Mouse (Mus musculus): ENCODE data around the gene Gipc3.

The Gipc3 gene

DNA sequence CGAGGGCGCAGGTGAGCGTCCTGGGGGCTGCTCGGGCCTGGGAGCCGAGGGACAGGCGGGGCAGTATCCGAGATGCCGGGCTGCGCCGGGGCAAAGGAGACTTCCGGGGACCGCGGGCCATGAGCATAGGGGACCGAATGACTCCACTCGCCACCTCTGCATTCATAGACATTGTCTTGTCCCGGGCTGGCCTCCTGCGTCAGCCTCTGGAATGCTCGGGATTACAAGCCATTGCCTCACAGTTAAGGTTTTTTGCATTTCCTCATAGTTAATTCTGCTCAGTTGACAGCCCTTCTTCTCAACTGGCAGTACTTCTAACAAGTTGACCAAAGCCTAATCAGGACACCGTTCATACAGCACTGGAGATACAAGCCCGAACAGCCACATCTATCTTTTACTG, 21.6 kb downstream of the Gipc3 start:
- DNase-seq (ENCODE audit: low read depth, low spot score), result no peak

DNA sequence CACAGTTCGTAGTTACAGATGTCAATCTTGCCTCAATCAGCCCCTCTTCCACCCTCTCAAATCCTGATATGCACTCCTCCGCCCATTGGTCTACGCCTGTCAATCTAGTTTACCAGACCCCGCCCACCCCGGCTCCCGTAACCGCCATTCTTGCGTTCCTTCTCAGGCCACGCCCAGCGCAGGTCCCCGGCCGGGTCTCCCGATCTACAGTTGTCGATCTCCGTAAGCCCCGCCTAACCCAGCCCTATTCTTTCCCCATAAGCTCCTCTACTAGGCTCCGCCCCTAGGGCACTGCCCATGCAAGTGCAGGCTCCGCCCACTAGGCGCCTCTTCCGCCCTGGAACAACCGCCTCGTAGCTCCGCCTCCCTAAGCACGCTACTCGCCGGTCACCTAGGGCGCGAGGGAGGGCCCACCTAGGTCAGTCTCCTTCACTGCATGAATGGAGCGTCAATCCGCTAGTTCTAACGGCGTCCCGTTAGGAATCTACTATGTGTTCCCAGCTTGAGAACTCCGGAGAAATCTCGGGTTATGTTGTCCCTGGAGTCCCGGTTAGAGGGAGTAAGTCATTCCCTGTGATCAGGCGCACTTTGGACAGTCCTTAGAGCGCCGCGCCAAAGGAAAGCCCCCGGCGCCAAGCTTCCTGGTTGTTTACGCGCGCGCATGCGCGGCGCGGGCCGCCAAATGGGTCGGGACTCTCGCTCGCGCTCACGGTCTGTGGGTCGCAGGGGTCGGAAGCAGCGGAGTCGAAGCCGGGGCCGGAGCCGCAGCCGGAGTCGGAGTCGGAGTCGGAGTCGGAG, 22.3 kb downstream of the Gipc3 start, which contains the start of gene Cactin:
TSS of gene Cactin (plus strand) at position 554 of the 798 bp plus-strand sequence.
- DNase-seq (ENCODE audit: low read depth, low spot score), result peak; percentile 100

DNA sequence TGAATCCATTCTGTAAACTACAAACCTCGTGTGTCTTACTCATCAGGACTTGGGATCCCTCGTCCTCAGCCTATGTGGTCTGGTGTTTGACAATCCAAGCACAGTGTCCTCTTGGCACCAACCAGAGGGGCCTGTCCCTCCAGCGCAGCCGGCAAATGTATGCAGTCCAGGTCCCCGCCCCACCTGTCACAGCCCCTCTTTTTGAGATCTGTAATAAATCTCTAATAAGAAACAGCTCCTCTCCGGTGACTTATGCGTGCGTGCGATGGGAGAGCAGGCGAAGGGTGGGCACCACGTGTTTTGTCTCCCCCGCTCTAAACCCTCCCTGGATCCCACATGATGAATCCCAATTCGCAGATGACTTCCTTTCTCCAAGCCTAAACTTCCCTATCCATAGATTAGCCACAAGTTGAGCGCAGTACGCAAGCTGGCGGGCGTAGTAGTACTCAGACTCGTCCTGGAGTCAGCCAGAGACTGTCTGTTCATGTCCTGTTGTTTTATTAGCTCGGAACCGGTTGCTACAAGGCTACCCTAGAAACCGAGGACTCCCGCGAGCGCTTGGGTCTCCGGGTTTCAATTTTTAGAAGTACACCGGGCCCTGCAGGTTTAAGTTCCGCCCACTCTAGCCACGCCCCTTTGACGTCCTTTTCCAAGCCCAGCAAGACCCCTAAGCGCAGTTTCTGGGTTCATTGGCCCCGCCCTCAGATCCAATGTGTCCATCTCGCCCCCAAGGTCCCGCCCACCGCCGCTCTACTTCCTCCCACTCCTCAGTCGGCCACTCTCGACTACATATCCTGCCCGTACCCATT, 23.1 kb downstream of the Gipc3 start:
- DNase-seq (ENCODE audit: low read depth, low spot score), result peak; percentile 100

DNA sequence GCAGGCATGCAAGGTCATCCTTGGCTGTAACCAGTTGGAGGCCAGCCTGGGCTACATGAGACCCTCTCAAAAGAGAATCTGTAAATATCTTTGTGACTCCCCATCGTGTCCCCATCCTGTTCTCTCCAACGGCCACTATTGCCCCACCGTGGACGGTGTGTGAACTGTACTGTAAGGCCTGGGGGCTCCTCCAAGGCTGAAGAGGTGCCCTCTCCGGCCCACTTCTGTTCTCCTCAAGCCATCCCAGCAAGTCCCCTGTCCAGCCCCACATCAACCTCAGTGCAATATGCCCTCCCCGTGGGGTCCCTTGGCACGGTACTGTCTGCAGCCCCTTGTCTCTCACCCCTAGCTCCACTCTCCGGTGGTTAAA, 23.8 kb downstream of the Gipc3 start:
- peak; percentile 62 for DNase-seq (ENCODE audit: low read depth, low spot score)

DNA sequence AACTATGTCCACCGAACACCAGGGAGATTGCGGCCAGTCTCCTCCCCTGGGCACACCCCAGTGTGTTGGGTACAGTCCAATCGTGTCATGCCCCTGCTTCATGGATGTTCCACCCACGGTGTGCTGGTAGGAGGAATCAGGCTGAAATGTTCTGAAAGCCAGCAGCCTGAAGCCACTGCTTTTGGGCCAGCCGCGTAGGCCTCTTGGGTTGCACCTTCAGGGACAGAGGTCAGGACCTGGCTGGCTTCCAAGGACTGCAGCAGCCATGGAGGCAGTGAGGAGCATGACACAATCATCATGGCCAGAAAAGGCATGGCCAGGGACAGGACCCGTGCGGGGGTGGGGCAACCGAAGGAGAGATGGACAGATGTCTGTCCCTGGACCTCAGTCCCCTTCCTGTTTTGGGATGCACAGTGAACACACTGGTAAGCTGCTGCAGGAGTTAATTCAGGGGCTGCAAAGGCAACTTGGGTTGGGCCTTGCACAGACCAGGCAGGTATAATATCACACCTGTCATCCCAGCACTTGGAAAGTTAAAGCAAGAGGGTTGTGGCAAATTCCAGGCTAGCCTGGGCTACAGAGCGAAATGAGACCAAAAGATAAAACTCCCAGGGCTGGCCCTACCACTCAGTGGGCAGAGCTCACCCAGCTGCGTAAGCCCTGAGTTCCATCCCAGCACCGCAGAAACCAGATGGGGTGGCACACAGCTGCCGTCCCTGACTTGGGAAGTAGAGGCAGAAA, 24.3 kb downstream of the Gipc3 start:
- DNase-seq (ENCODE audit: low read depth, low spot score), result no peak

DNA sequence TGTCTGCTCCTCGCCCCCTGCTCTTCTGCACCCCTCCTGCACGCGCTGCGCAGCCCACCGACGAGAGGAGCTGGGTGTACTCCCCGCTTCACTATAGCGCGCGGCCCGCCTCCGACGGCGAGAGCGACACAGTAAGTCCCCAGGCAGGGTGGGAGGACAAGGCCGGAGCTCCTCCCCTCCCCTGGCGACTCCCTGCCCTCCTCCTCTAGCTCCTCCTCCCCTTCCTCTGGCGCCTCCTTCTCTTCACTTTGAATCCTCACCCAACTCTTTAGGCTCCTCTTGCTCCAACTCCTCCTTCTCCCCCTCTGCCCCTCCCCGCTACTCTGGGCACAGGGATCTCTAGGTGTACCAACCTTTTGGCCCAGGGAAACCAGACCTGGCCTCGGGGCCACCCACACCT, 25.8 kb downstream of the Gipc3 start:
- DNase-seq (ENCODE audit: low read depth, low spot score), result no peak

DNA sequence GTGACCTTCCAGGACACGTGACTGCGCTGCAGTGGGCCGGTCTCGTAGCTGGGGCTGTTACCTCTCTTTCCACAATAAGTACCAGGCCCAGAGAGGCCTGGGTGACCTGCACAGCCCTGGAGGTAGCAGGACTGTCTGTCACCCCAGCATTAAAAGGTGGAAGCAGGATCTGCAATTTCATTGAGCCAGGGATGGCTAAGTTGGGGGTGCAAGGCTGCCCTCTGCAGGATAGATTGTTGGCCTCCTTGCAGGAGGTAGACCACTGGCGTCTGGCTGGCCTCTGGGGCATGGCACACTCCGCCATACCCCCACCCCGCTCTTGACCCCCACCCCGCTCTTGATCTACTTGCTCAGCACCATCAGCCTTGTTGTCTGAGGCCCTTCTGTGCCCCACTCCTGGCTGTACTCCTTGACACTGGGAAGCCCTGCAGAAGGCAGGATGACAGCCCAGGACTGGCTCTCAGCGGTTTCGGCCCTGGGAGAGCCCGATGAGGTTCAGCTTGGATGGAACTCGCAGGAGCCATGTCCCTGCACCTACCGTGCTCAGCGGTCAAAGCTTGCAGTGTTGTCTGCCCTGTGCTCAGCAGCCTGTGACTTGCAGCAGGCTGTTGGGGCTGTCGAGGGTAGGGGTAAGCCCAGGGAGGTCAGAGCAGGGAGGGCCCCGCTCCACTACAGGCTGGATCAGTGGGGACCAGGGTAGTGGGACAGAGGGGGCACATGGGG, 26.6 kb downstream of the Gipc3 start:
- peak; percentile 46 for DNase-seq (ENCODE audit: low read depth, low spot score)

DNA sequence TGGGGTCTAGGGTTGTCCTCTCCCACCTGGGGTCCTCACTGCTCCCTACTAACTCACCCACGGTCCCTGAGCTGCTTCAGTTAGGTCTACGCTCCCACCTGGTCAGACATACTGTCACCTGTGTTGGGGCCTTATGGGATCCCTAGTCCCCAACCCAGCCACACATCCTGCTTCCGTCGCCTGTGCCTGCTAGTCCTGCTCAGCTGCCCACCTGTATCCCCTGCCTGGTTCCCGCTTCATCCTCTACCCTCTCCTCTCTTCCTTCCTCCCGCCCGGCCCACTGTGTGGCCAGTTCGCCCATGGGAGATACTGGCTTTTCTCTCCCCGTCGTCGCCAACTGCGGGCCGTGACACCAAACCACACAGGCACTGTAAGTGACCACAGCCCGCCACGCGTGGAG, 27.5 kb downstream of the Gipc3 start:
- no peak for DNase-seq (ENCODE audit: low read depth, low spot score)

DNA sequence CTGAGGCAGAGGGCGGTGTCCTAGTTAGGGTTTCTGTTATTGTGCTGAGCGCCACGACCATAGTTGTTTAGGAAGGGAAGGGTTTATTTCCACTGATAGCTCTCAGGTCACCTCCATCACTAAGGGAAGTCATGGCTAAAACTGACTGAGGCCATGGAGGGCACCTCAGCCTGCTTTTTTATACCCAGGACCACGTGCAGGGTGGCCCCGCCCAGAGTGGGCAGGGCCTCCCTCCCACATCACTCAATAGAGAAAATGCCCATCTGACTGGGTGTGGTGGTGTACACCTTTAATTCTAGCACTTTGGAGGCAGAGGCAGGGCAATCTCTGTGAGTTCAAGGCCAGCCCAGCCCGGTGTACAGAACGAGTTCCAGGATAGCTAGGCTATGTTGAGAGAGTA, 28.9 kb downstream of the Gipc3 start:
- no peak for DNase-seq (ENCODE audit: low read depth, low spot score)

DNA sequence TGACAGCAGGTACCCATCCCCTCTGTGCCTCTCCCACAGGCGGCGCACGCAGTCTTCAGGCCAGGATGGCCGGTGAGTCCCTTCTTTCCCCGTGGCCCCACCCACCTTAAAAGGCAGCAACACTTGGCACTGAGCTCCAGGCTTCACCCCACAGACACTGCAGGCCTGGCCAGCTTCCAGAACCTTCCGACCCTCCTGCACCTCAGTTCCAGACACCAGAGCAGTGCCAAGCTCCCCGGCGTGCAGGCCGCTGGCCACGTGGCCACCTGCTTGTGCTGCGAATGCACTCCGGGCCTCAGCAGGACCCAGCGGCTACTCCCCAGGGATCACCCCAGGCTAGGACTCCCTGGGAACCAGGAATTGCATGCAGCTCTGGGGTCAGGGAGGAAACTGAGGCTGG, 29.5 kb downstream of the Gipc3 start:
- DNase-seq (ENCODE audit: low read depth, low spot score), result no peak

DNA sequence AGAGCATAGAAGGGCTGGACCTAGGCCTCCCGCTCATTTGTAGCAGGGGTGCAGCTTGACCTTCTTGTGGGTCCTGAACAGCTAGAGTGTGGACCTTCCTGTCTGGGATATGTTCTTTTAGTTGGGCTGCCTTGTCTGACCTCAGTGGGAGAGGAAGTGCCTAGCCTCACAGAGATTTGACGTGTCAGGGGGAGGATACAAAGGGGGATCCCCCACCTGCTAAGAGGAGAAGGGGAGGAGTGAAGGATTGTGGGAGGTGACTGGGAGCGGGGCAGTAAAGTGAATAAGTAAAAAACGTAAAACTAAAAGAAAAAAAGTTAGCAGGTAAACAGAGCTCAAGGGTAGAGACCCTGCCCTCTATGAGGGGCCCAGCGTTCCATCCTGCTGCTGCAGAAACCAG, 33.5 kb downstream of the Gipc3 start:
- no peak for DNase-seq (ENCODE audit: low read depth, low spot score)

DNA sequence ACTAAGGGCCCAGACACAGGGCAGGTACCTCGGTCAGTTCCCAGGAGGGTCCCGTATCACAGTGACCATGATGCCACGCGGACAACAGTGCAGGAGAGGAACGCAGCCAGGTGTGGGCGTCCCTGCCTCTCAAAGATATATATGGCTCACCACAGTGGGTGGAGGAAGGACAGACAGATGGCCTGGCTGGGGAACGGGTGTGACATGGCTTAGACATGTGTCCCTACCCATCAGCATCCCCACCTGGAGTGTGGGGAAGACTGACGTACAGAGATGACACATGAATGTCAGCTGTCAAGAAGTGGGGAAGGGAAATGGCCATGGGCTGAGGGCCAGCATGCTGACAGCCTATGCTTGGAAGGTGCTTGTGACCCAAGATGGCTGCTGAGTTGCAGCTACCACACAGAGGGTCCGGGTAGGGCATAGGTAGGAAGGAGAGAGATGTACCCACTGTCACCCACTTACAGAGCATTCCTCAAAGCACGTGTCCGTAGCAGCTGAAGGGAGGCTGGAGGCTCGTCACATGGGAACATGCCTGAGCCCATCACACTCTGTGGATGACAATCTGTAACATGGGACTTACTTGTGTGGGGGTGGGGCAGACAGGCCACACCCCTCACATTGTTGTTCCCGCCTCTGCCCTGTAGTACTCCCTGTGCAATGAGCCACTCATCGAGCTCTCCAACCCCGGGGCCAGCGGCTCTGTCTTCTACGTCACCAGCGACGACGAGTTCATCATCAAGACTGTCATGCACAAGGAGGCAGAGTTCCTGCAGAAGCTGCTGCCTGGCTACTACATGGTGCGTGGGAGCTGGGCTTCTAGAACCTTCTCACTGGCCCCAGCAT, 36.0 kb downstream of the Gipc3 start:
- DNase-seq (ENCODE audit: low read depth, low spot score), result no peak

DNA sequence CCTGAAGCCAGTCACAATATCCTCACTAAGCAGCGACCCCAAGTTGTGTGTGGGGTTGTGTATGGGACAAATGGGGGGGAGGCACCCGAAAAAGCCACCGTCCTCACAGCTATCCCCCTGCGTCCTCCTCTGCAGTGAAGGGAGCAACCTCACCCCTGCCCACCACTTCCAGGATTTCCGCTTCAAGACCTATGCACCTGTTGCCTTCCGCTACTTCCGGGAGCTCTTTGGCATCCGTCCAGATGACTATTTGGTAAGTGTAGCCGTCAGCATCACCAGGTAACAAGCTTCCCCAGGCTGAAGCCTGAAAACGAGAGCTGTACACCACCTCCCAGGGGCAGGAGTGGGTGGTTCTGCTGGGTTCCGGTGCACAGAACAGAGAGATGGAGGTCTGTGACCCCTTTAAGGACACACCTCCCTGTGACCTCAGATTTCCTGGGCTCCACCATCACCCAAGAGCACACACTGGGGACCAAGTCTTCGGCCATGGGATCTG, 36.8 kb downstream of the Gipc3 start:
- no peak for DNase-seq (ENCODE audit: low read depth, low spot score)

DNA sequence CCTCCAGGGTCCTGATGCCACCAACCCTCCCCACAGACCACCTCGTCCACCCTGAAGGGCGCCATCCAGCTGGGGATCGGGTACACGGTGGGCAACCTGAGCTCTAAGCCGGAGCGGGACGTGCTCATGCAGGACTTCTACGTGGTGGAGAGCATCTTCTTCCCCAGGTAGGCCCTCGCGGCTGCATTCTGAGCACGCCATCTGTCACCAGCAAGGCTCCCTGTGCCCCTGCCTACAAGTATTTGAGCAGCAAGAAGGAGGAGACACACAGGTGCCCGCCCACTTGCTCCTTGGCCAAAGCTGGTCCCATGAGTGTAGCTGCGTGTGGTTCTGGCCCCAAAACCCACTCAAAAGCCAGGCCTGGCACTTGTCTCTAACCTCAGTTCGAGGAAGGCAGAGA, 37.4 kb downstream of the Gipc3 start:
- DNase-seq (ENCODE audit: low read depth, low spot score), result no peak

DNA sequence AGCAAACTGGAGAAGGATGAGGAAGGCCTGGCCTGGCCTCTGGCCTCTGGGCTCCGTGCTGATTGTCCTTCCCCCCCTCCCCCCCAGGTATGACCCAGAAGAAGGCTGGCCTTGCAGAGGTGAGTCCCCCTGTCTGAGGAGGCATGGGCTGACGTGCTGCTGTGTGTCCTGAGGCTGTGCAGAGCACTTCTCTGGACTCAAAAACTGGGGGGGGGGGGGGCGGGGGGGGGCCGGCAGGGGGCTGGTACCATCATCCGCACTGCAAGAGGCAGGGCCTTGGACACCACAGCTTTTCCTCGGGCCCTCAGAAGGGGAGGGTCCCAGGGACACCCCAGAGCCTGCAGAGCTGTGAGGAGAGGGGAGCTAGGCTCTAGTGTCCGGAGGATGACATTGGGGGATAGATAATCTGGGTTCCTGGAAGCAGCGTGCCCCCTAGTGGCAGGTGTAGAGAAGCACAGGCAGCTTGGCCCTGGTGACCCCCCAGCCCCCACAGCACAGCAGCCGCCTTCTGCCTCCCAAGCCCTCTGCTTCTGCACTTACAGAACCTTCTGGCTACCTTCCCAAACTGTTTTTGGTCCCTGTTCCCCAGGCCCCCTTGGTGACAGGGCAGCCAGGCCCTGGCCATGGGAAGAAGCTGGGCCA, 38.3 kb downstream of the Gipc3 start:
- peak; percentile 71 for DNase-seq (ENCODE audit: low read depth, low spot score)

DNA sequence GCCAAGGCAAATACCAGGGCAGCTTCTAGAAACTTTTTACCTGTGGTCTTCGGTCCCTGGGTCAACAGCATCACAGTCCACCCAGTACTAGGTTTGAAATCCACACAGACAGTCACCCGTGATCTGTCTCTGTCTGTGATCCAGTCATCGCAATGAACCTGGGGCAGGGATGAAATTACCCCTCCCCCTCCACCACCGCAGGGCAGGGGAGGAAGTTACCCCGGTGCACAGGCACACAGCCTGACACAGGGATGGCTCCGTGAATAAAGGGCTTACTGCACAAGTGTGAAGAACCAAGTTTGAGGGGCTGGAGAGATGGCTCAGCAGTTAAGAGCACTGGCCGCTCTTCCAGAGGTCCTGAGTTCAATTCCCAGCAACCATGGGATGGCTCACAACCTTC, 39.3 kb downstream of the Gipc3 start:
- peak; percentile 45 for DNase-seq (ENCODE audit: low read depth, low spot score)

DNA sequence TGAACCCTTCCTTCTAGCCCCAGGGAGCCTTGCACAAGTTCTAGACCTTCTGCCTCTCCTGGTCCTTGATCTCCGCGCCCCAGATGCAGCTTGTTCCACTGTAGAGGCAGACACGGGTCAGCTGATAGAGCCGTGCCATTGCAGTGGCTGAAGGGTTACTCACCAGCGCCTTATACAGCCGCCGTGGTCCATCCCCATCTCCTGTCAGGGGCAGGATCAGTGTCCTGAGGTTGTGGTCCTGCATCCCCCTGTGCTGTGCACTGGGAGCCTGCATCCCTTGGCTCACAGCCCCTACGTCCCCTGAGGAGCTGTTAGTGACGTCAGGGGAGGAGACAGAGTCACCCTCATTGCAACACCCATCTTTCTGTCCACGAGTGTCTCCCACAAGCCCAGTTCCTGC, 39.8 kb downstream of the Gipc3 start:
- DNase-seq (ENCODE audit: low read depth, low spot score), result peak; percentile 19

DNA sequence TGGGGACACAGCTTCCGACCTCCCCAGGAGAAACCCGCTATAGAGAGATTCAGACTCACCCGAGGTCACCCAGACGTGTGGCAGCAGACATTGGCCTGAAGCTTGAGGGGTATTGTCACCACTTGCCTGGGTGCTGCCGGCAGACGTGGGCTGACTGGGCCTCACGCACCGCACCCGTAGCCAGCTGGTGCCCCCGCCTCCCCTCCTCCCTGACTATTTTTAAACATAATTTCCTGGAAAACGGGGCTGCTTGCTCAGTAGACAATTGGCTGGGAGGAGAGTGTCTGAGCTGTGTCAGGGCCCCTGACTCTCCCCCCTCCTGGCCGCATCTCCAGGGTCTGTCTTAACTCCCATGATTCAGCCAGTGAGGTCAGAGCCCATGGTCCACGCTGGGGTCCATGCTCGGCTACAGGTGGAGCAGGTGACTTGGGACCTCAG, 40.3 kb downstream of the Gipc3 start:
- no peak for DNase-seq (ENCODE audit: low read depth, low spot score)

DNA sequence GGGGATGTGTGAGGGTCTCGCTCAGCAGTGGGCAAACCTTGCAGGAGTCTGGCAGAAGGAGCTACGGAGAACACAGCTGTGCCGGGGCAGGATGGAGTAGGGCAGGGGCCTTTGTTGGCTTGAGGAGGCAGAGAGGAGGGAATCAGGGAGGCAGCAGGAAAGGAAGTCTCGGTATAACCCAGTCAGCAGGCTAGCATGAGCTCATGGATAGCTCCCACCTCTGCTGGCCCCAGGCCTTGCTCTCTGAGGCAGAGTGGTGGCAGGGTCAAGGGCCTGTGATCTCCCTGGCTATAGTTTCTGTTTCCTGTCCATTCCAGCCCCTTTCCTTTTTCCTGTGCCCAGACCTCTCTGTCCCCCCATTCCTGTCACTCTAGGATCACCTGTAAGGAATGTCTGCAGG, 40.8 kb downstream of the Gipc3 start:
- no peak for DNase-seq (ENCODE audit: low read depth, low spot score)

DNA sequence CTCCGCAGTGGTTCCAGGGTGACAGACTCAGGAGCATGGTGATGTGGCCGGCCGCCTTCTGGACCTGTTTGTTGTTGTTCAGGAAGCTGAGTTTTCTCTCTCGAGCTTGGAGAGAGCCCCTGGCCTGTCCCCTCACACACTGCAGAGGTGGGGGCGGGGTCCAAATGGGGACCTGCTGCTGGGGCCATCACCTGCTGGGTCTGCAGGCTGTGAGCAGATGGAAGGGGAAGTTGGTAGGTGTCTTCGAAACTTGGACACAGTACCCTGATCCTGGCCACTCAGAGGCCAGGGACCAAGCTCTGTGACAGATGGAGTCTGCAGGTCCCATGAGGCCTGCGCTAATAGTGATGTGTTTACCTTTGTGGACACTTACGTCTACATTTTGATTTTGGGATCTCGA, 41.7 kb downstream of the Gipc3 start:
- peak; percentile 88 for DNase-seq (ENCODE audit: low read depth, low spot score)
